Mouse (Mus musculus): ENCODE data around the gene Camkmt.
A peak's percentile ranks its signal among the peaks of the same experiment; 100 is the strongest.

Gene Camkmt

GRCm38 (mm10) chr17:85171951-85172350 lies 81.6 kb downstream of the Camkmt start:
- DNase-seq = no peak

GRCm38 (mm10) chr17:85177231-85177630 lies 86.9 kb downstream of the Camkmt start:
- DNase-seq = no peak

GRCm38 (mm10) chr17:85180471-85181060 lies 90.2 kb downstream of the Camkmt start:
- no peak for DNase-seq

- DNase-seq = peak; percentile 84
Observed at GRCm38 (mm10) chr17:85189227-85190127, 99.1 kb downstream of the Camkmt start.

- DNase-seq = no peak
Observed at GRCm38 (mm10) chr17:85190128-85190435, 99.7 kb downstream of the Camkmt start.

- DNase-seq = no peak
Observed at GRCm38 (mm10) chr17:85193294-85193693, 102.9 kb downstream of the Camkmt start.

- no peak for DNase-seq
Observed at GRCm38 (mm10) chr17:85198781-85199180, 108.4 kb downstream of the Camkmt start.

GRCm38 (mm10) chr17:85199321-85199720 lies 109.0 kb downstream of the Camkmt start:
- no peak for DNase-seq

GRCm38 (mm10) chr17:85218054-85218453 lies 127.7 kb downstream of the Camkmt start:
- DNase-seq = no peak

GRCm38 (mm10) chr17:85242109-85242508 lies 151.8 kb downstream of the Camkmt start:
- DNase-seq = no peak

GRCm38 (mm10) chr17:85248962-85249361 lies 158.6 kb downstream of the Camkmt start:
- no peak for DNase-seq

- DNase-seq = no peak
Observed at GRCm38 (mm10) chr17:85249744-85250143, 159.4 kb downstream of the Camkmt start.

- no peak for DNase-seq
Observed at GRCm38 (mm10) chr17:85256930-85257329, 166.6 kb downstream of the Camkmt start.

GRCm38 (mm10) chr17:85257348-85257747 lies 167.0 kb downstream of the Camkmt start:
- DNase-seq = no peak

- DNase-seq = no peak
Observed at GRCm38 (mm10) chr17:85258703-85259341, 168.5 kb downstream of the Camkmt start.

GRCm38 (mm10) chr17:85266831-85267422 lies 176.6 kb downstream of the Camkmt start:
- no peak for DNase-seq

GRCm38 (mm10) chr17:85271466-85272175 lies 181.3 kb downstream of the Camkmt start:
- no peak for DNase-seq

GRCm38 (mm10) chr17:85279720-85280119 lies 189.4 kb downstream of the Camkmt start:
- no peak for DNase-seq

- DNase-seq = no peak
Observed at GRCm38 (mm10) chr17:85282447-85282846, 192.1 kb downstream of the Camkmt start.

- DNase-seq = no peak
Observed at GRCm38 (mm10) chr17:85291154-85291553, 200.8 kb downstream of the Camkmt start.

GRCm38 (mm10) chr17:85291601-85292000 lies 201.2 kb downstream of the Camkmt start:
- peak; percentile 50 for DNase-seq

GRCm38 (mm10) chr17:85292276-85292675 lies 201.9 kb downstream of the Camkmt start:
- no peak for DNase-seq

GRCm38 (mm10) chr17:85303686-85304085 lies 213.3 kb downstream of the Camkmt start:
- DNase-seq = no peak

All from cerebellum, adult 8-10 months (tissue).